Mouse (Mus musculus): ENCODE measurements around the gene Cox8b. TPM values are rescaled to one million over a fixed set of nuclear protein-coding genes. Genes with fewer than 3 reads are reported as not detected.

The Cox8b gene
- 19.5 TPM for polyA plus RNA-seq (2014; fragmentation: Illumina TruSeq; extraction: RNeasy Lipid Tissue Mini Kit (QIAGEN cat#74804); ENCODE audit: low read depth, low replicate concordance)

GRCm38 (mm10) chr7:140900220-140900619, at the start of gene Cox8b:
Gene Cox8b (minus strand): TSS chr7:140900446.

GRCm38 (mm10) chr7:140941222-140942051, 41.2 kb upstream of the Cox8b start, which contains the start of gene Pgghg:
Gene Pgghg (plus strand): TSS chr7:140941391.

GRCm38 (mm10) chr7:140920418-140921029, 20.3 kb upstream of the Cox8b start, which contains the start of gene Nlrp6:
Gene Nlrp6 (plus strand): TSS chr7:140920902.

GRCm38 (mm10) chr7:140881696-140882468, 18.4 kb downstream of the Cox8b start, which contains the start of the genes Psmd13 and Sirt3:
Gene Psmd13 (plus strand): TSS chr7:140881968.
Gene Sirt3 (minus strand): TSS chr7:140882309.

GRCm38 (mm10) chr7:140857550-140858505, 42.4 kb downstream of the Cox8b start, which contains the start of gene Bet1l:
Gene Bet1l (minus strand): TSS chr7:140857577.

GRCm38 (mm10) chr7:140856785-140857549, 43.3 kb downstream of the Cox8b start, which contains the start of gene Ric8a:
Gene Ric8a (plus strand): TSS chr7:140856957.

GRCm38 (mm10) chr7:140855860-140856784, 44.1 kb downstream of the Cox8b start, which contains the start of gene Gm45785:
Gene Gm45785 (minus strand): TSS chr7:140856331.

Other genes starting within 250 kb of the Cox8b start
- gene Olfr539, start 240.5 kb downstream of the Cox8b start, polyA plus RNA-seq (2014; fragmentation: Illumina TruSeq; extraction: RNeasy Lipid Tissue Mini Kit (QIAGEN cat#74804); ENCODE audit: low read depth, low replicate concordance) = not detected
- gene Olfr45, start 218.5 kb downstream of the Cox8b start, polyA plus RNA-seq (2014; fragmentation: Illumina TruSeq; extraction: RNeasy Lipid Tissue Mini Kit (QIAGEN cat#74804); ENCODE audit: low read depth, low replicate concordance) = not detected
- not detected for gene Olfr541, start 203.2 kb downstream of the Cox8b start, polyA plus RNA-seq (2014; fragmentation: Illumina TruSeq; extraction: RNeasy Lipid Tissue Mini Kit (QIAGEN cat#74804); ENCODE audit: low read depth, low replicate concordance)
- gene Cyp2e1, start 136.7 kb downstream of the Cox8b start, polyA plus RNA-seq (2014; fragmentation: Illumina TruSeq; extraction: RNeasy Lipid Tissue Mini Kit (QIAGEN cat#74804); ENCODE audit: low read depth, low replicate concordance) = 1,170 TPM
- 8.2 TPM for gene Syce1, start 112.6 kb downstream of the Cox8b start, polyA plus RNA-seq (2014; fragmentation: Illumina TruSeq; extraction: RNeasy Lipid Tissue Mini Kit (QIAGEN cat#74804); ENCODE audit: low read depth, low replicate concordance)
- gene Zfp941, start 78.3 kb downstream of the Cox8b start, polyA plus RNA-seq (2014; fragmentation: Illumina TruSeq; extraction: RNeasy Lipid Tissue Mini Kit (QIAGEN cat#74804); ENCODE audit: low read depth, low replicate concordance) = 0.36 TPM
- gene Urah, start 65.4 kb downstream of the Cox8b start, polyA plus RNA-seq (2014; fragmentation: Illumina TruSeq; extraction: RNeasy Lipid Tissue Mini Kit (QIAGEN cat#74804); ENCODE audit: low read depth, low replicate concordance) = 1.8 TPM
- gene Scgb1c1, start 54.9 kb downstream of the Cox8b start, polyA plus RNA-seq (2014; fragmentation: Illumina TruSeq; extraction: RNeasy Lipid Tissue Mini Kit (QIAGEN cat#74804); ENCODE audit: low read depth, low replicate concordance) = not detected
- 3.4 TPM for gene Odf3, start 52.6 kb downstream of the Cox8b start, polyA plus RNA-seq (2014; fragmentation: Illumina TruSeq; extraction: RNeasy Lipid Tissue Mini Kit (QIAGEN cat#74804); ENCODE audit: low read depth, low replicate concordance)
- not detected for gene Gm45785, start 44.1 kb downstream of the Cox8b start, polyA plus RNA-seq (2014; fragmentation: Illumina TruSeq; extraction: RNeasy Lipid Tissue Mini Kit (QIAGEN cat#74804); ENCODE audit: low read depth, low replicate concordance)
- 52.4 TPM for gene Ric8a, start 43.5 kb downstream of the Cox8b start, polyA plus RNA-seq (2014; fragmentation: Illumina TruSeq; extraction: RNeasy Lipid Tissue Mini Kit (QIAGEN cat#74804); ENCODE audit: low read depth, low replicate concordance)
- 29.9 TPM for gene Bet1l, start 42.9 kb downstream of the Cox8b start, polyA plus RNA-seq (2014; fragmentation: Illumina TruSeq; extraction: RNeasy Lipid Tissue Mini Kit (QIAGEN cat#74804); ENCODE audit: low read depth, low replicate concordance)
- gene Psmd13, start 18.5 kb downstream of the Cox8b start, polyA plus RNA-seq (2014; fragmentation: Illumina TruSeq; extraction: RNeasy Lipid Tissue Mini Kit (QIAGEN cat#74804); ENCODE audit: low read depth, low replicate concordance) = 79.4 TPM
- 24.1 TPM for gene Sirt3, start 18.1 kb downstream of the Cox8b start, polyA plus RNA-seq (2014; fragmentation: Illumina TruSeq; extraction: RNeasy Lipid Tissue Mini Kit (QIAGEN cat#74804); ENCODE audit: low read depth, low replicate concordance)
- gene Nlrp6, start 20.5 kb upstream of the Cox8b start, polyA plus RNA-seq (2014; fragmentation: Illumina TruSeq; extraction: RNeasy Lipid Tissue Mini Kit (QIAGEN cat#74804); ENCODE audit: low read depth, low replicate concordance) = 2.0 TPM
- gene Pgghg, start 40.9 kb upstream of the Cox8b start, polyA plus RNA-seq (2014; fragmentation: Illumina TruSeq; extraction: RNeasy Lipid Tissue Mini Kit (QIAGEN cat#74804); ENCODE audit: low read depth, low replicate concordance) = 14.7 TPM
- gene Ifitm5, start 49.8 kb upstream of the Cox8b start, polyA plus RNA-seq (2014; fragmentation: Illumina TruSeq; extraction: RNeasy Lipid Tissue Mini Kit (QIAGEN cat#74804); ENCODE audit: low read depth, low replicate concordance) = 1.2 TPM
- not detected for gene Gm45717, start 55.5 kb upstream of the Cox8b start, polyA plus RNA-seq (2014; fragmentation: Illumina TruSeq; extraction: RNeasy Lipid Tissue Mini Kit (QIAGEN cat#74804); ENCODE audit: low read depth, low replicate concordance)
- gene Ifitm2, start 55.5 kb upstream of the Cox8b start, polyA plus RNA-seq (2014; fragmentation: Illumina TruSeq; extraction: RNeasy Lipid Tissue Mini Kit (QIAGEN cat#74804); ENCODE audit: low read depth, low replicate concordance) = 414 TPM
- gene Ifitm1, start 66.8 kb upstream of the Cox8b start, polyA plus RNA-seq (2014; fragmentation: Illumina TruSeq; extraction: RNeasy Lipid Tissue Mini Kit (QIAGEN cat#74804); ENCODE audit: low read depth, low replicate concordance) = 31.1 TPM
- gene Ifitm3, start 110.3 kb upstream of the Cox8b start, polyA plus RNA-seq (2014; fragmentation: Illumina TruSeq; extraction: RNeasy Lipid Tissue Mini Kit (QIAGEN cat#74804); ENCODE audit: low read depth, low replicate concordance) = 370 TPM
- 14.7 TPM for gene Ifitm6, start 117.5 kb upstream of the Cox8b start, polyA plus RNA-seq (2014; fragmentation: Illumina TruSeq; extraction: RNeasy Lipid Tissue Mini Kit (QIAGEN cat#74804); ENCODE audit: low read depth, low replicate concordance)
- gene Gm17387, start 128.7 kb upstream of the Cox8b start, polyA plus RNA-seq (2014; fragmentation: Illumina TruSeq; extraction: RNeasy Lipid Tissue Mini Kit (QIAGEN cat#74804); ENCODE audit: low read depth, low replicate concordance) = not detected
- gene B4galnt4, start 160.7 kb upstream of the Cox8b start, polyA plus RNA-seq (2014; fragmentation: Illumina TruSeq; extraction: RNeasy Lipid Tissue Mini Kit (QIAGEN cat#74804); ENCODE audit: low read depth, low replicate concordance) = 5.2 TPM
- 16.8 TPM for gene Pkp3, start 177.8 kb upstream of the Cox8b start, polyA plus RNA-seq (2014; fragmentation: Illumina TruSeq; extraction: RNeasy Lipid Tissue Mini Kit (QIAGEN cat#74804); ENCODE audit: low read depth, low replicate concordance)
- 17.6 TPM for gene Sigirr, start 200.1 kb upstream of the Cox8b start, polyA plus RNA-seq (2014; fragmentation: Illumina TruSeq; extraction: RNeasy Lipid Tissue Mini Kit (QIAGEN cat#74804); ENCODE audit: low read depth, low replicate concordance)
- gene Ano9, start 217.4 kb upstream of the Cox8b start, polyA plus RNA-seq (2014; fragmentation: Illumina TruSeq; extraction: RNeasy Lipid Tissue Mini Kit (QIAGEN cat#74804); ENCODE audit: low read depth, low replicate concordance) = 4.5 TPM
- 39.9 TPM for gene Ptdss2, start 221.9 kb upstream of the Cox8b start, polyA plus RNA-seq (2014; fragmentation: Illumina TruSeq; extraction: RNeasy Lipid Tissue Mini Kit (QIAGEN cat#74804); ENCODE audit: low read depth, low replicate concordance)